Mouse (Mus musculus): ENCODE data around the gene Hist2h2be.

DNA sequence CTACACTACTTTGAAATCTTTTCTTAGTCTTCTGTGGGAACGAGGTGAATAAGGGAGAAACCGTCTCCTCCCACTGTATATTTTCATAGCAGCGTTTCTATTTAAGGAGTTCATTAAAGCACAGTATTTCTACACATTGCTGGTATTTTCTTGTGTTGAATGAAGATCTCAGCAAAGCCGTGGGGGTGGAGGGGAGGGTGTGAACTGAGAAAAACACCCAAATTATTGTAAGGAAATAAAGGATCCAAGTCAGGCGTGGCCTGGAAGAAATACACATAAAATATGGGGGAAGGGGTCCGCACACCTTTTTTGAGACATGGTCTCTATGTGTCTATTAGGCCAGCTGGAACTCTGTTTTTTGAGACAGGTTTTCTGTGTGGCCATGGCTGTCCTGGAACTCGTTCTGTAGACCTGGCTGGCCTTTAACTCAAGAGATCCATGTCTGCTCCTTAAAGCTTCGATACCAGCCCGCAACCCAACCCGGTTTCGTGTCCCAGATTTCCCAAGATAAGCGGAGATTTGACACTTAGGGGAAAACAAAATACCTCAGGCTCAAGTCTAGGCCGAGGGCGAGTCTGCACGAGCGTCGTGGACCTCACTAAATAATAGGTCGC, 49.2 kb upstream of the Hist2h2be start:
- TF ChIP-seq CTCF (IDR thresholded peaks at IDR 0.05; ENCODE audit: low read depth) (no peak), EP300 (IDR thresholded peaks at IDR 0.05; ENCODE audit: low read depth) (no peak)
